Comparison of ENCODE assay signal across 8 mouse cellular contexts in genomic region chr13:32900639-32901038, GRCm38 (mm10). TPM values are rescaled to one million over a fixed set of nuclear protein-coding genes. Genes with fewer than 3 reads are reported as not detected.
DNase-seq lines count a peak whose midpoint lies in the region; ATAC-seq and TF ChIP-seq lines count a peak whose summit lies in the region.
"Had no signal": no experiment of that assay in that cellular context is flagged by ENCODE, and none has a peak within 500 bp of the region (broad histone marks: within the 10 kb centered on the region; RNA-seq: fewer than 3 reads in every experiment).

No protein-coding gene starts in this region.

- H3K9ac ChIP-seq in ES-E14 (ENCODE audit: insufficient read depth, low read depth, low read length, poor library complexity, severe bottlenecking): no peak overlapping the region
- H3K9ac ChIP-seq in liver, embryonic 11.5 days (ENCODE audit: low read depth, low read length): no peak overlapping the region

- peak; percentile 40 for DNase-seq in layer of hippocampus, adult 11-12 months (ENCODE audit: low spot score)
- DNase-seq in layer of hippocampus, postnatal 36 days: no peak
- peak; percentile 34 for DNase-seq in ES-E14 (ENCODE audit: low read depth, low spot score)
- DNase-seq in adrenal gland, postnatal 36 days: peak; percentile 59 to 75
- DNase-seq in heart, postnatal 10 days: peak; percentile 48 to 63
- no peak for DNase-seq in liver, embryonic 11.5 days (ENCODE audit: low spot score)
- peak; percentile 44 to 64 for DNase-seq in spleen, adult 2 months (ENCODE audit: low read depth in 1 of 2, low spot score in 2 of 2)

- H3K27ac ChIP-seq in ES-E14 (ENCODE audit: insufficient read depth, low read depth, low read length, poor library complexity, severe bottlenecking): no peak overlapping the region
- H3K27ac ChIP-seq in liver, embryonic 11.5 days (ENCODE audit: low read depth, low read length): no peak overlapping the region
- no peak overlapping the region for H3K27ac ChIP-seq in spleen, adult 2 months (ENCODE audit: insufficient read depth, low read length)

- TF ChIP-seq CTCF in spleen, adult 2 months (IDR thresholded peaks at IDR 0.05; ENCODE audit: extremely low read depth, insufficient read depth, insufficient read length, insufficient replicate concordance): peak; percentile 57; the same call in 1 of the 2 replicates

- in situ Hi-C loops in ES-E14 (cut with MboI; ENCODE audit: low sequenced_read_pairs in 2 of 2, unreplicated experiment in 2 of 2): loop anchor here in 1 of 2 experiments (10.0 kb wide), 1 partner anchor 174 kb away; the partner anchor contains the start of gene Serpinb1b

- TF ChIP-seq POLR2A in spleen, adult 2 months (IDR thresholded peaks at IDR 0.05; ENCODE audit: low read depth, low read length): no peak

- 0 out of 2 replicates have a peak, but pooled peaks have one; percentile 40 for ATAC-seq in liver, embryonic 11.5 days (replicated peaks; ENCODE audit: low FRiP score)

- H3K4me2 ChIP-seq in liver, embryonic 11.5 days: no peak overlapping the region

- no peak overlapping the region for H3K4me3 ChIP-seq in ES-E14 (ENCODE audit: insufficient read depth in 1 of 2, low read depth in 1 of 2, low read length in 2 of 2, poor library complexity in 1 of 2, severe bottlenecking in 1 of 2)
- no peak overlapping the region for H3K4me3 ChIP-seq in liver, embryonic 11.5 days (ENCODE audit: low read depth, low read length)
- H3K4me3 ChIP-seq in spleen, adult 2 months (ENCODE audit: extremely low read depth, insufficient read depth, insufficient read length): no peak overlapping the region

- intact Hi-C loops in heart, postnatal 10 days (cut with DNase I): loop anchor here (2.0 to 5.0 kb wide), 2 partner anchors 34 to 992 kb away; no protein-coding TSS in a partner anchor

- H3K9me3 ChIP-seq in ES-E14 (ENCODE audit: control insufficient read depth, insufficient read depth, low read depth, low read length): no peaks in the 10 kb centered on the region
- H3K9me3 ChIP-seq in liver, embryonic 11.5 days (ENCODE audit: control insufficient read depth, low read length): no peaks in the 10 kb centered on the region

- WGBS in liver, embryonic 11.5 days: 7% methylated on average over 2 of the region's 2 CpGs
- 17% methylated on average over 2 of the region's 2 CpGs for WGBS in spleen, adult 2 months

- no peaks in the 10 kb centered on the region for H3K36me3 ChIP-seq in ES-E14 (ENCODE audit: control insufficient read depth, insufficient read depth, low read length, poor library complexity, severe bottlenecking)
- no peaks in the 10 kb centered on the region for H3K36me3 ChIP-seq in liver, embryonic 11.5 days (ENCODE audit: control insufficient read depth, insufficient read depth, low read length)
- H3K36me3 ChIP-seq in spleen, adult 2 months (ENCODE audit: control insufficient read depth, insufficient read depth, low read length): no peaks in the 10 kb centered on the region

- no peaks in the 10 kb centered on the region for H3K27me3 ChIP-seq in liver, embryonic 11.5 days (replicated peaks; ENCODE audit: control insufficient read depth, insufficient read depth, low read length)
- H3K27me3 ChIP-seq in spleen, adult 2 months (ENCODE audit: control insufficient read depth, insufficient read depth, low read length): no peaks in the 10 kb centered on the region

- no peaks in the 10 kb centered on the region for H3K4me1 ChIP-seq in ES-E14 (ENCODE audit: control insufficient read depth in 2 of 2, insufficient read depth in 2 of 2, low read length in 2 of 2, poor library complexity in 1 of 2)
- no peaks in the 10 kb centered on the region for H3K4me1 ChIP-seq in liver, embryonic 11.5 days (replicated peaks; ENCODE audit: control insufficient read depth, insufficient read depth, low read length)
- H3K4me1 ChIP-seq in spleen, adult 2 months (ENCODE audit: control insufficient read depth, insufficient read depth, insufficient read length): no peaks in the 10 kb centered on the region

TF ChIP-seq in ES-E14, 5 proteins besides CTCF, POLR2A, EP300 and RAD21:
- TF ChIP-seq MAFK (IDR thresholded peaks at IDR 0.05; ENCODE audit: insufficient read depth, low read depth, low read length) (no peak), ZC3H11A (IDR thresholded peaks at IDR 0.05; ENCODE audit: borderline replicate concordance, low read depth, low read length) (no peak), HCFC1 (IDR thresholded peaks at IDR 0.05; ENCODE audit: borderline replicate concordance, insufficient read depth, low read length) (no peak), ZNF384 (IDR thresholded peaks at IDR 0.05; ENCODE audit: low read depth, low read length) (no peak), CHD2 (IDR thresholded peaks at IDR 0.05; ENCODE audit: low read depth, low read length) (no peak)

RNA-seq across cellular contexts. Expression of gene Serpinb1c, which starts 2.6 kb away (rescaled TPM):
- under 1 TPM in 1 of 2 experiments, not detected in 1; 0.40 TPM for total RNA-seq in layer of hippocampus, postnatal 36 days (2021)
- not detected in 2 replicates for total RNA-seq in ES-E14 (2012; rRNA removed)
- total RNA-seq in adrenal gland, postnatal 36 days (2021): not detected
- 1 to 10 TPM in 1 of 2 experiments, under 1 TPM in 1; 0.74 to 1.5 TPM for total RNA-seq in heart, postnatal 10 days (2021)
- 0.18 TPM in 1 of 2 replicates, not detected in the other for polyA plus RNA-seq in liver, embryonic 11.5 days (2014; fragmentation: Nextera tagmentation; extraction: Ambion mirVana)
- polyA plus RNA-seq in spleen, adult 2 months (2012; rRNA removed): not detected in 2 replicates
- polyA plus RNA-seq: heart, embryonic 14.5 days had no signal

RNA-seq across cellular contexts. Expression of gene Serpinb1a, which starts 49.7 kb away (rescaled TPM):
- total RNA-seq in layer of hippocampus, postnatal 36 days (2021): 1 to 10 TPM; 3.4 to 4.4 TPM
- 2.2 and 2.3 TPM in 2 replicates for total RNA-seq in ES-E14 (2012; rRNA removed)
- total RNA-seq in adrenal gland, postnatal 36 days (2021): 100 to 1,000 TPM in 1 of 2 experiments, 1 to 10 TPM in 1; 8.7 to 154 TPM
- total RNA-seq in heart, postnatal 10 days (2021): 10 to 100 TPM in 1 of 2 experiments, 1 to 10 TPM in 1; 9.2 to 13.1 TPM
- polyA plus RNA-seq in liver, embryonic 11.5 days (2014; fragmentation: Nextera tagmentation; extraction: Ambion mirVana): 10.1 and 11.0 TPM in 2 replicates
- 24.6 and 30.2 TPM in 2 replicates for polyA plus RNA-seq in spleen, adult 2 months (2012; rRNA removed)

Comparison
In these comparisons a context has a peak if more than half of its experiments do, and no peak if none do; other contexts are left out.
1. DNase-seq: peak in layer of hippocampus, adult 11-12 months (single experiment), ES-E14 (single experiment), adrenal gland, postnatal 36 days (2 of 2), heart, postnatal 10 days (2 of 2) and spleen, adult 2 months (2 of 2); none in layer of hippocampus, postnatal 36 days (0 of 2) and liver, embryonic 11.5 days (single experiment).